Mouse (Mus musculus) embryonic fibroblast, embryonic 13.5 days (primary cell): ENCODE results near the gene Ptprt.

Source experiments
- CTCF ChIP-seq: IDR thresholded peaks from 2 replicates; pipeline ENCODE4 v1.5.1; 2011; ENCODE audit warnings: mild to moderate bottlenecking, control low read depth, low read length, moderate library complexity, borderline replicate concordance; ENCODE audit not compliant: insufficient read depth
- POLR2A ChIP-seq: IDR thresholded peaks from 2 replicates; pipeline ENCODE4 v1.6.1; 2011; ENCODE audit warnings: low read depth, mild to moderate bottlenecking, control low read depth, low read length, moderate library complexity

DNA sequence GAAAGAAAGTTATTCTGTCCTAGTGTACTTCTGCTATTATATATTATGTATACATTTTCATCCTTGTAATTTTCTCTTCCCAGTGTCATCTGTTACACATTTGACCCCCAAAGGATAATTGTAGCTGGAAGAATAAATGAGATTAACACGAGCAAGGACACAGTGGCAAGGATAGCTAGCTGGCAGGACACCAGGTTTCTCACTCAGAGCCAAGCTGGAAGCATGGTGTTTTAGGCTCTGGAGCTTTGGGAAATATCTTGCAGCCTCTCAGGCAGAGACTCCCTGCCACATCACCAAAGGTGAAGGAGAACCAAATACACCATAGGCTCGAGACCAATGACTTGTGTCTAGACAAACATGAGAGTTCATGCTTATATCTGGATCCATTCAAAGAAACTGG is 1141.3 kb downstream of the Ptprt start:
- TF ChIP-seq POLR2A (no peak), CTCF (no peak)
